Mouse (Mus musculus) bone marrow macrophage, adult 2 months (primary cell): Measurements from ENCODE around the gene Plrg1. TPM values are rescaled to one million over a fixed set of nuclear protein-coding genes. Genes with fewer than 3 reads are reported as not detected.

Experiments
- H3K27ac ChIP-seq: 2 replicates; pipeline ENCODE4 v1.5.1; 2012; ENCODE audit warnings: low read depth, low read length; ENCODE audit not compliant: insufficient read depth
- H3K4me1 ChIP-seq: 2 replicates; pipeline ENCODE4 v1.6.1; 2012; ENCODE audit warnings: low read length; ENCODE audit not compliant: control insufficient read depth, insufficient read depth
- H3K4me3 ChIP-seq: 2 replicates; pipeline ENCODE4 v1.5.1; 2012; ENCODE audit warnings: mild to moderate bottlenecking, low read length, moderate library complexity; ENCODE audit not compliant: insufficient read depth
- CTCF ChIP-seq: IDR thresholded peaks from 2 replicates; pipeline ENCODE4 v1.5.1; 2012; ENCODE audit warnings: low read depth, mild to moderate bottlenecking, low read length, moderate library complexity
- POLR2A ChIP-seq: IDR thresholded peaks from 2 replicates; pipeline ENCODE4 v1.6.1; 2012; ENCODE audit warnings: mild to moderate bottlenecking, low read depth, low read length, borderline replicate concordance
- polyA plus RNA-seq: library from polyadenylated mRNA; stranded (reverse); fragments of >200 nt; gene quantifications from 2 replicates; pipeline ENCODE4 v1.2.4, GENCODE M21; 2012; ENCODE audit not compliant: missing spikeins, insufficient read depth, insufficient read length

Gene Plrg1
- polyA plus RNA-seq, result 36.4 and 42.4 TPM in 2 replicates

GRCm38 (mm10) chr3:83055281-83056038 lies at the start of gene Plrg1:
TSS of gene Plrg1 (plus strand) at chr3:83055522.
- Histone ChIP-seq H3K27ac (peak within 1 kb of the TSS; percentile 34; the same call in 1 of the 2 replicates), H3K4me3 (peak within 1 kb of the TSS; percentile 93), H3K4me1 (peaks cover 2% of the 10 kb centered on the region; the same call in 1 of the 2 replicates)
- TF ChIP-seq CTCF (no peak), POLR2A (0 out of 2 replicates have a peak, but pooled peaks have one; percentile 73)

- TF ChIP-seq POLR2A (no peak), CTCF (no peak)
- Histone ChIP-seq H3K4me3 (no peak within 1 kb of the TSS), H3K27ac (no peak within 1 kb of the TSS), H3K4me1 (no peaks in the 10 kb centered on the region)
Observed at GRCm38 (mm10) chr3:83007557-83007956, 47.8 kb upstream of the Plrg1 start, which contains the start of gene Fgg. TSS of gene Fgg (plus strand) at chr3:83007724.

- H3K27ac ChIP-seq, result no peak overlapping the region
- no peak overlapping the region for H3K4me3 ChIP-seq
- no peak for TF ChIP-seq POLR2A
- TF ChIP-seq CTCF, result no peak
- no peaks in the 10 kb centered on the region for H3K4me1 ChIP-seq
Observed at GRCm38 (mm10) chr3:83010291-83010690, 45.0 kb upstream of the Plrg1 start.

- Histone ChIP-seq H3K4me1 (no peaks in the 10 kb centered on the region), H3K27ac (no peak overlapping the region), H3K4me3 (no peak overlapping the region)
- TF ChIP-seq CTCF (no peak), POLR2A (no peak)
Observed at GRCm38 (mm10) chr3:83011136-83011535, 44.2 kb upstream of the Plrg1 start.

GRCm38 (mm10) chr3:83011565-83011964 lies 43.8 kb upstream of the Plrg1 start:
- no peaks in the 10 kb centered on the region for H3K4me1 ChIP-seq
- H3K4me3 ChIP-seq, result no peak overlapping the region
- TF ChIP-seq CTCF, result no peak
- TF ChIP-seq POLR2A, result no peak
- no peak overlapping the region for H3K27ac ChIP-seq

GRCm38 (mm10) chr3:83012636-83013035 lies 42.7 kb upstream of the Plrg1 start:
- TF ChIP-seq POLR2A, result no peak
- TF ChIP-seq CTCF, result no peak
- no peaks in the 10 kb centered on the region for H3K4me1 ChIP-seq
- H3K27ac ChIP-seq, result no peak overlapping the region
- H3K4me3 ChIP-seq, result no peak overlapping the region

- TF ChIP-seq POLR2A (no peak), CTCF (no peak)
- no peak overlapping the region for H3K4me3 ChIP-seq
- no peak overlapping the region for H3K27ac ChIP-seq
- H3K4me1 ChIP-seq, result no peaks in the 10 kb centered on the region
Observed at GRCm38 (mm10) chr3:83013951-83014350, 41.4 kb upstream of the Plrg1 start.

- Histone ChIP-seq H3K4me1 (no peaks in the 10 kb centered on the region), H3K27ac (no peak overlapping the region), H3K4me3 (no peak overlapping the region)
- TF ChIP-seq CTCF (no peak), POLR2A (no peak)
Observed at GRCm38 (mm10) chr3:83016236-83016635, 39.1 kb upstream of the Plrg1 start.

- Histone ChIP-seq H3K4me1 (no peaks in the 10 kb centered on the region), H3K27ac (no peak overlapping the region), H3K4me3 (no peak overlapping the region)
- TF ChIP-seq POLR2A (no peak), CTCF (no peak)
Observed at GRCm38 (mm10) chr3:83020387-83020786, 34.9 kb upstream of the Plrg1 start.

- no peaks in the 10 kb centered on the region for H3K4me1 ChIP-seq
- TF ChIP-seq POLR2A (no peak), CTCF (no peak)
- no peak overlapping the region for H3K4me3 ChIP-seq
- no peak overlapping the region for H3K27ac ChIP-seq
Observed at GRCm38 (mm10) chr3:83021176-83021575, 34.1 kb upstream of the Plrg1 start.
